Mouse (Mus musculus): ENCODE data around the gene Tbx3. TPM values are rescaled to one million over a fixed set of nuclear protein-coding genes. Genes with fewer than 3 reads are reported as not detected.

Gene Tbx3
- total and polyA plus RNA-seq, 2 experiments from 2014 or later, result 1.1 to 4.0 TPM

DNA sequence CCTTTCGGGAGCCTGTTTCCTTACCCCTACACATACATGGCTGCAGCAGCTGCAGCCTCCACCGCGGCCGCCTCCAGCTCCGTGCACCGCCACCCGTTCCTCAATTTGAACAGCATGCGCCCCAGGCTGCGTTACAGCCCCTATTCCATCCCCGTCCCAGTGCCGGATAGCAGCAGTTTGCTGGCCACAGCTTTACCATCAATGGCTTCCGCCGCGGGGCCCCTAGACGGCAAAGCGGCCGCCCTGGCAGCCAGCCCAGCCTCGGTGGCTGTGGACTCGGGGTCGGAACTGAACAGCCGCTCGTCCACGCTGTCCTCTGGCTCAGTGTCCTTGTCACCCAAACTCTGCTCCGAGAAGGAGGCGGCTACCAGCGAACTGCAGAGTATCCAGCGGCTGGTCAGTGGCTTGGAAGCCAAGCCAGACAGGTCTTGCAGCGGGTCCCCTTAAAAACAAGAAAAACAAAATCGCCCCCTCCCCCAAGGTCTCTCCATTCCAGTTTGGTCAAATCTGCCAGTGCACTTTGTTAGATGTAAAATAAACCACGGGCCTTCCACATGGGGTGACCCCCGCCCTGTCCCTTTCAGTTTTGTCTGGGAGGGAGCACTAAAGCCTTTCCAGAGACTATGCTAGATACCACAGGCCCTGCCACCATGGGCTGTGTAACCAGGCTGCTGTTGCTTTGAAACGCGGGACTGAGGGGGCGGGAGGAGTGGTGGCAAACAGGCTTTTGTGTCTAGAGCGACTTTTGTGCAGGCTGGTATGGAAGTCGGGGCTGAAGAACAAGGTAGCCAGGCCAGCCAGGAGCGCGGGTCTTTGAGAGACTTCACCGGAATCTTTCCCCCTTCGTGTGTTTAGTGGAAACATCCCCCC is 12.4 kb downstream of the Tbx3 start:
- DNase-seq (ENCODE audit: low spot score) (no peak), ATAC-seq (ENCODE audit: low FRiP score) (no peak)
- H3K9ac ChIP-seq (replicated peaks; ENCODE audit: low read length, poor library complexity, severe bottlenecking), result no peak overlapping the region
- peaks cover 92% of the 10 kb centered on the region for H3K27me3 ChIP-seq (ENCODE audit: insufficient read depth, low read length)
- H3K27ac ChIP-seq (ENCODE audit: low read depth, low read length), result no peak overlapping the region
- WGBS, result 4% methylated on average over 40 of the region's 40 CpGs
- H3K36me3 ChIP-seq (ENCODE audit: insufficient read depth, low read length), result no peaks in the 10 kb centered on the region
- no peaks in the 10 kb centered on the region for H3K9me3 ChIP-seq (ENCODE audit: low read length)
- no peak overlapping the region for H3K4me2 ChIP-seq (ENCODE audit: low read depth, low read length, poor library complexity, severe bottlenecking)
- H3K4me3 ChIP-seq (ENCODE audit: low read depth, low read length), result no peak overlapping the region
- no peaks in the 10 kb centered on the region for H3K4me1 ChIP-seq (ENCODE audit: insufficient read depth, low read length)
- TF ChIP-seq CTCF (IDR thresholded peaks at IDR 0.05), result no peak

DNA sequence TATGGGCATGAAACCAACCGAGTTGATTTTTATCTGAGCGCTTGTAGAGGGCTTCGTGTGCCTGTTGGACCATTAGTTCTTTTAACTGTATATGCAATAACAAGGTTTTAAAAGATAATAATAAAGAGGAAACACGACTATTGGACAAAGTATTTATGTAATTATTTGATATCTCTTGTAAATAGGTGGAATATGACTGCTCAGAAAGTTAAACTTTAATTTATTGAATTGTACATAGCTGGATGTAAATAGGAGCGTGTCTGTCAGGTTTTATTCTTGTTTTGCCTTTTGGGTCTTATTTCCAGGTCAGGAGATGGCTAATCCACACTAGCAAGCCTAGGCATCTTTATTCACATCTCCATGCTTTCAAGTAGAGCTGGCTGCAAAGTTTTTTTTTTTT is 13.4 kb downstream of the Tbx3 start:
- no peaks in the 10 kb centered on the region for H3K4me1 ChIP-seq (ENCODE audit: insufficient read depth, low read length)
- no peak for TF ChIP-seq CTCF (IDR thresholded peaks at IDR 0.05)
- no peak overlapping the region for H3K9ac ChIP-seq (replicated peaks; ENCODE audit: low read length, poor library complexity, severe bottlenecking)
- H3K4me3 ChIP-seq (ENCODE audit: low read depth, low read length), result no peak overlapping the region
- no peak overlapping the region for H3K4me2 ChIP-seq (ENCODE audit: low read depth, low read length, poor library complexity, severe bottlenecking)
- no peaks in the 10 kb centered on the region for H3K9me3 ChIP-seq (ENCODE audit: low read length)
- peaks cover 92% of the 10 kb centered on the region for H3K27me3 ChIP-seq (ENCODE audit: insufficient read depth, low read length)
- no peaks in the 10 kb centered on the region for H3K36me3 ChIP-seq (ENCODE audit: insufficient read depth, low read length)
- 1% methylated on average over 5 of the region's 5 CpGs for WGBS
- DNase-seq (ENCODE audit: low spot score) (no peak), ATAC-seq (ENCODE audit: low FRiP score) (no peak)
- no peak overlapping the region for H3K27ac ChIP-seq (ENCODE audit: low read depth, low read length)

DNA sequence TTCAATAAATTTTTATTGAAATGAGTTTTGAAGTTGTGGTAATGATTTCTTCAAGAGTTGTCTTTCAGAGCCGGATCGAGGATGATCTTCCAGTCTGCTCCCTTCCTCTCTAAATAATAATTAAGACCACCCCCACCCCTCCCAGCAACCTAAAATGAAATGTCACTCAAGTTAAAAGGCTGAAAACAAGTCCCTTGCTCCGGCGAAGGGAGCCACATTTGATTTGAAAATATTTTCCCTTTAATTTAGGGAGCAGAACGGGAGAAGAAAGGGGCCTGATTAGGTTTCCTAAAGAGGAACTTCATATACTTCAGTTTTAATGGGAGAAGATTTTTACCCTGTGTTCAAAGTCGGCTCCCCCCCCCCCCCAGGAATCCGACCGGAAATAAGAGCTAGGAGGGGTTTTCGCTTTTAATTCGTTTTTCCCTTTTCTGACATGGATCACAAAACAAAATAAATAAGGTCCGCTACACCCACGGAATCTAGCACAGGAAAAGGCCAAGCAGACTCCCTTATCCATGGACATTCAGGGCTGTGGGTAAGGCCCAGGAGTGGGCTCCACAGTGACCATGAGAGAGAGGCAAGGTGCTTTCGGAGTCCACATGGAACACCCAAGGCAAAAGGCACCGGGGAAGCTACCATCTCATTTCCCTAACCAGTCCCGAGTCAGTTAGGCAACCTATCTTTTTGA is 14.4 kb downstream of the Tbx3 start:
- Histone ChIP-seq H3K9ac (replicated peaks; ENCODE audit: low read length, poor library complexity, severe bottlenecking) (no peak overlapping the region), H3K4me2 (ENCODE audit: low read depth, low read length, poor library complexity, severe bottlenecking) (no peak overlapping the region), H3K4me1 (ENCODE audit: insufficient read depth, low read length) (no peaks in the 10 kb centered on the region), H3K36me3 (ENCODE audit: insufficient read depth, low read length) (no peaks in the 10 kb centered on the region), H3K4me3 (ENCODE audit: low read depth, low read length) (no peak overlapping the region), H3K27ac (ENCODE audit: low read depth, low read length) (no peak overlapping the region), H3K9me3 (ENCODE audit: low read length) (no peaks in the 10 kb centered on the region), H3K27me3 (ENCODE audit: insufficient read depth, low read length) (peaks cover 95% of the 10 kb centered on the region)
- TF ChIP-seq CTCF (IDR thresholded peaks at IDR 0.05), result no peak
- WGBS, result 2% methylated on average over 15 of the region's 15 CpGs
- DNase-seq (ENCODE audit: low spot score) (no peak), ATAC-seq (ENCODE audit: low FRiP score) (no peak)

DNA sequence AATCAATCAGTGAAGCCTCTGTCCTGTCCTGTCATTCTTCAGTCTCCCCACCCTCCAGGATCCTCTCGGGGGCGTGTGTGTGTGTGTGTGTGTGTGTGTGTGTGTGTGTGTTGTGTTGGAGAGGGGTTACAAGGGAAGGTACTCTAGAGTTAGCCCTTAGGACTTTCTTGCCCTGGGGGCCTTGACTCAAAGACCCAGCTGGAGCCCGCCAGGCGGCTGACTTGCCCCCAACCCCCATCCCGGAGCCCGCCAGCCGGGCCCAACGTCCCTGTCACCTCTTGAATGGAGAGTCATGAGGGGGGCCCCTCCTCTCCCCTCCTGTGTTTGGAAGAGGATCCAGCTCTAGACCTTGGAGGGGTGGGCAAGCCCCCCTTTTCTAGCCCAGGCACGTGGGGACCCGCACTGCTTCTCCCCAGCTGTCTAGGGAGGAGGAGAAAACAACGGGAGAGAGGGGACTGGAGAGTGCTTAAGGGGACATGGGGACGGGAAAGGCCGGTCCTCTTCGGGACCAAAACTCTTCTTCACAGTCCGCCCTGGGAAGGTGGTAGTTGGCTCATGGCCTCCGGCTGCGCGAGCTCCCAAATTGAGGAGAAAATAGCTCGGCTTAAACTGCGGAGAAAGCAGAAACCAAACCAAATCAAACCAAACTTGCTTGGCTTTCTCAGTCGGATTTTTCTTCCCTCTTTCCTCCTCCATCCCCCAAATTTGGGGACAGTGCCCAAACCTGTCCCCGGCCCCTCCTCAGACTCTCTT is 15.2 kb downstream of the Tbx3 start:
- Histone ChIP-seq H3K4me2 (ENCODE audit: low read depth, low read length, poor library complexity, severe bottlenecking) (0 out of 2 replicates have a peak overlapping the region, but pooled peaks have one; percentile 5), H3K27me3 (ENCODE audit: insufficient read depth, low read length) (peaks cover 95% of the 10 kb centered on the region), H3K36me3 (ENCODE audit: insufficient read depth, low read length) (no peaks in the 10 kb centered on the region), H3K4me1 (ENCODE audit: insufficient read depth, low read length) (no peaks in the 10 kb centered on the region), H3K27ac (ENCODE audit: low read depth, low read length) (no peak overlapping the region), H3K9me3 (ENCODE audit: low read length) (no peaks in the 10 kb centered on the region), H3K4me3 (ENCODE audit: low read depth, low read length) (no peak overlapping the region), H3K9ac (replicated peaks; ENCODE audit: low read length, poor library complexity, severe bottlenecking) (no peak overlapping the region)
- DNase-seq (ENCODE audit: low spot score) (no peak), ATAC-seq (ENCODE audit: low FRiP score) (no peak)
- TF ChIP-seq CTCF (IDR thresholded peaks at IDR 0.05), result no peak
- WGBS, result 1% methylated on average over 22 of the region's 22 CpGs

DNA sequence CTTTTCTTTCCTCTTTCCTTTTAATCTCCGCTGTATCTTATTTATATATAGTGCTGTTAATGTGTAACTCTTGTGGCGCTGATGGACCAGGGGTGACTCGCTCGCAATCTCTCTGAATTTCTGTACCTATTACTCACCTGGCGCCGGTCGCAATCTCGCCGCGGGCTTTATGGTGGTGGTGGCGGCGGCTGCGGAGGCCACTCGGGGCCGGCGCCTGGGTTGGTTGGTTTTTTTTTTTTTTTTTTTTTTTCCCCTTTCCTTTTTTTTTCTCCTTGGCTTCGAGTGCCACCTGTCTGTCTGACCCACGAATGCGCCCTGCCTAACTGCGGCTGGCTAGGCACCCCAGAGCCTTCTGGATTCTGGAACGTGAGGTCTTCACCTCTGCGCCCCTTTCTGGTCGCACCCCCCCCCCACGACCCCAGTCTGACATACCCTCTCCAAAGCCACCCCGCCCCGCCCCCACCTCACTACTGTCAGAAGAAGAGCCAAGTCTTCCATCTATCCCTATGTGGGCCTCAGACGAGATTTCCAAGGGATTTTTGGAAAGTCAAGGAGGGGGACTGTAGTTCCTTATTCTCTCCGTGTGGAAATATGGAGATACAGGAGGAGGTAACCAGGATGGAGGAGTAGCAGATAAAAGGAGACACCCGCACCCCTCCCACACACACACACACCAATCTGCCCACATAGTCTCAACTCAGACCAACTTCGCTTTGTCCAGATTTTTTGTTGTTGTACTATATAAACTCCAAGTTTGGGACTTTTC is 15.9 kb downstream of the Tbx3 start:
- Histone ChIP-seq H3K9ac (replicated peaks; ENCODE audit: low read length, poor library complexity, severe bottlenecking) (no peak overlapping the region), H3K4me1 (ENCODE audit: insufficient read depth, low read length) (no peaks in the 10 kb centered on the region), H3K4me3 (ENCODE audit: low read depth, low read length) (no peak overlapping the region), H3K36me3 (ENCODE audit: insufficient read depth, low read length) (no peaks in the 10 kb centered on the region), H3K27me3 (ENCODE audit: insufficient read depth, low read length) (peaks cover 93% of the 10 kb centered on the region), H3K9me3 (ENCODE audit: low read length) (no peaks in the 10 kb centered on the region), H3K27ac (ENCODE audit: low read depth, low read length) (no peak overlapping the region), H3K4me2 (ENCODE audit: low read depth, low read length, poor library complexity, severe bottlenecking) (0 out of 2 replicates have a peak overlapping the region, but pooled peaks have one; percentile 5)
- no peak for ATAC-seq (ENCODE audit: low FRiP score)
- under 1% methylated on average over 30 of the region's 30 CpGs for WGBS
- TF ChIP-seq CTCF (IDR thresholded peaks at IDR 0.05), result peak; percentile 57
- DNase-seq (ENCODE audit: low spot score), result no peak

Measured in midbrain, postnatal 0 days (tissue).